Mouse (Mus musculus): ENCODE measurements around the gene Fshb. TPM values are rescaled to one million over a fixed set of nuclear protein-coding genes. Genes with fewer than 3 reads are reported as not detected.

Fshb gene
- polyA plus RNA-seq, 1 experiment from 2014 or later: not detected

DNA sequence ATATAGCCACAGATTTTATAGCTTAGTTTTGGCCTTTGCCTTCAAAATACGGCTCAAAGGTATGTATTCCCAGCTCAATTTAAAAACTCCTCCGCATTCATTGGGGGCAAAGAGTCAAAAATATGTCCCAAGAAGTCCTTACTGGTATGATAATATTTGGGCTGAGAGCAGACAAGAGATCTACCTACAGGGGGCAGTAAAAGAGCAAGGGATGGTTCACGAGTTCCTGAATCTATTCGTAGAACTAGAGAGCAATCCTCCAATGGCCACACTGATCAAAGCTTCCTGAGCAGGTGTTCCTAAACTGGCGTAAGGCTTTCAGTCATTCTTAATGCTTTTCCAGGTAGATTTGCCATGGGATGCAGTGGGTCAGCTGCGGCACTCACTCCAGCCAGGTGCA lies 49.3 kb downstream of the Fshb start:
- Histone ChIP-seq H3K4me2 (replicated peaks) (no peak overlapping the region), H3K4me3 (replicated peaks) (no peak overlapping the region), H3K9me3 (replicated peaks) (no peaks in the 10 kb centered on the region), H3K27ac (replicated peaks) (no peak overlapping the region), H3K4me1 (no peaks in the 10 kb centered on the region), H3K36me3 (no peaks in the 10 kb centered on the region), H3K27me3 (no peaks in the 10 kb centered on the region), H3K9ac (no peak overlapping the region)
- WGBS: 83% methylated on average over 6 of the region's 6 CpGs
- no peak for ATAC-seq (ENCODE audit: insufficient number of reproducible peaks, low FRiP score, low TSS enrichment, low read depth)

DNA sequence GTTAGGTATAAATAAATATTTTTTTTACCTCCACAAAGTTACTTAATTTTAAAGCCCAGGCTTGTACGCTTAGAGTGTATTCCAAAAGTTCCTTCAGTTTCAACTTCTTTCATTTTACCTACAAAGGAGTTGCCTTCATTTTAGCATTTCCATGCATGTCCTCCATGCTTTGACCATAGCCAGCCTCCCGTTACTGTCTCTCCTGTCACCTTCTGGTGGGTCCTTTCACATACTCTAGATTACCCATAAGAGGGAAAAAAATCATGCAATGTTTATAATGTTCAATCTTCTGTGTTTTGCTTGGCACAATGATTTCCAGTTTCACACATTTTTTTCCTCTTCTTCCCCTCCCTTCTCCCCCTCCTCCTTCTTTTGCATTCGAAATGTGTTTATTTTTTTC lies 53.1 kb downstream of the Fshb start:
- H3K27me3 ChIP-seq: no peaks in the 10 kb centered on the region
- no peak for ATAC-seq (ENCODE audit: insufficient number of reproducible peaks, low FRiP score, low TSS enrichment, low read depth)
- H3K36me3 ChIP-seq: no peaks in the 10 kb centered on the region
- no peak overlapping the region for H3K9ac ChIP-seq
- 81% methylated on average over 3 of the region's 3 CpGs for WGBS
- H3K4me1 ChIP-seq: no peaks in the 10 kb centered on the region
- no peak overlapping the region for H3K4me3 ChIP-seq (replicated peaks)
- no peak overlapping the region for H3K4me2 ChIP-seq (replicated peaks)
- no peak overlapping the region for H3K27ac ChIP-seq (replicated peaks)
- H3K9me3 ChIP-seq (replicated peaks): no peaks in the 10 kb centered on the region

Other genes starting within 250 kb of the Fshb start
- 45.7 and 50.6 TPM in 2 replicates for gene Arl14ep, start 85.2 kb downstream of the Fshb start, polyA plus RNA-seq (2015; fragmentation: Nextera tagmentation; extraction: Ambion mirVana)
- gene Kcna4, start 231.0 kb upstream of the Fshb start, polyA plus RNA-seq (2015; fragmentation: Nextera tagmentation; extraction: Ambion mirVana): 1.3 TPM in 2 replicates

Measured in embryonic facial prominence, embryonic 15.5 days (tissue).